Mouse (Mus musculus): Measurements from ENCODE around the gene Hoxa10. TPM values are rescaled to one million over a fixed set of nuclear protein-coding genes. Genes with fewer than 3 reads are reported as not detected.

Gene Hoxa10
- polyA plus RNA-seq, 1 experiment = 0.54 TPM

DNA sequence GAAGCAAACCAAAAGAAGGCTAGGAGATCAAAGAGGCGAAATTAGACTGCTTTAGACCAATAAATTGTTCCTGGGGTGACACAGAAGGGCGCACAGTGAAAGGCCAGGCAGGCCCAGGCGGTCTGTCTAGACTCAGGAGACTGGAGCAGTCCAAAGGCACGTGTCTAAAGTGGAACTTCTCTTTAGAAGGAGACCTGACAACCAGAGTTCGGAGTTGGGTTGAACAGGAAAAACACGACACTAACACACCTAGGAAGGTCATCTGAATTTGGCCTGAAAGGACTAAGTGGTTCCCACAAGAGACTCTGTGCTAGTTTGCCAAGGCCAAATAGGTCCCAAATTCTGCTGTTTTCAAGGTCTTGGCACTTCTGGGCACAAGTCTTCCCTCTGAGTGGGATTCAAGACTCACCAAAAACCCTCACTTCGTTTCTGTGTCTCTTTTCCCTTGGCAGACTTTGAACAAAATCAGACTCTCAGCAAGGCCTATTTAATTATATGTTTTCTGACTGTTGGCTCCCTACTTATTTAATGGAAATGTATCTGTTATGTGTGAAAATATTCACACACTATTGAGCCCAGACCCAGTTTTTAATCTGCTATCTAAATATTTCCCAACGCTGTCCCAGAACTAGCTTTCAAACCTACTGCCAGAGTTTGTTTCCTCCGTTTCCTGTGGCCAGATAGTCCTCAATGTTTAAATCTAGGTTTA is 21.3 kb downstream of the Hoxa10 start:
- Histone ChIP-seq H3K4me3 (ENCODE audit: insufficient read depth, low read length) (no peak overlapping the region), H3K27ac (ENCODE audit: insufficient read depth, low read depth, low read length) (no peak overlapping the region)

DNA sequence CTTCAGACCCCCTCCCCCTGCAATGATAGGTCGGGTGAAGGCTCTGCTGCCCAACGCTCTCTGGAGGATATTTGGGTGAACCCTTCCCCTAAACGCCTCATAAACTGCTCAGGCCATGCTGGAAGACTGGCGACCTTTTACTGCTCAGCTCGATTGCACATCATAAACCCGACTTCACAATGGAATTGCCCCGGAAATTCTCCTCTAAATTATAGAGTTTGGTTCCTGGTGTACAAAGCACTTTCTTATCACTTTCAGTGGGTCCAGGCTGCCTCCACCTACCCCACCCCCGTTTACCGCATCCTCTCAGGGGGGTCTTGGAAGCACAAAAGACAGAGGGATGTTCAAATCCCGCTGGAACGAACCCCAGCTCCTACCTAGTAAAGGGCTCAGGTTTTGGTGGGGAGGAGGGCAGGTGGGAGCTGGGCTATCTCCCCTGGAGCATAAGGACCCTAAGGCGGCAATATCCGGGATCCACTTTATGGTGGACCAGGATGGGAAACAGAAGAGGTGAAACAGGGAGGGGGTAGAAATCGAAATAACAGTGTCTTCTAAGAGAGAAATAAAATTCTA is 21.9 kb downstream of the Hoxa10 start:
- Histone ChIP-seq H3K4me3 (ENCODE audit: insufficient read depth, low read length) (no peak overlapping the region), H3K27ac (ENCODE audit: insufficient read depth, low read depth, low read length) (no peak overlapping the region), H3K4me1 (ENCODE audit: control insufficient read depth, insufficient read depth, low read length) (no peaks in the 10 kb centered on the region)
- TF ChIP-seq CTCF (IDR thresholded peaks at IDR 0.05; ENCODE audit: low read depth, low read length) = no peak
- no peak for TF ChIP-seq POLR2A (IDR thresholded peaks at IDR 0.05; ENCODE audit: borderline replicate concordance, low read depth, low read length)

More for the DNA sequence above, 21.3 kb downstream of the Hoxa10 start:
- no peak for TF ChIP-seq POLR2A (IDR thresholded peaks at IDR 0.05; ENCODE audit: borderline replicate concordance, low read depth, low read length)
- no peaks in the 10 kb centered on the region for H3K4me1 ChIP-seq (ENCODE audit: control insufficient read depth, insufficient read depth, low read length)

DNA sequence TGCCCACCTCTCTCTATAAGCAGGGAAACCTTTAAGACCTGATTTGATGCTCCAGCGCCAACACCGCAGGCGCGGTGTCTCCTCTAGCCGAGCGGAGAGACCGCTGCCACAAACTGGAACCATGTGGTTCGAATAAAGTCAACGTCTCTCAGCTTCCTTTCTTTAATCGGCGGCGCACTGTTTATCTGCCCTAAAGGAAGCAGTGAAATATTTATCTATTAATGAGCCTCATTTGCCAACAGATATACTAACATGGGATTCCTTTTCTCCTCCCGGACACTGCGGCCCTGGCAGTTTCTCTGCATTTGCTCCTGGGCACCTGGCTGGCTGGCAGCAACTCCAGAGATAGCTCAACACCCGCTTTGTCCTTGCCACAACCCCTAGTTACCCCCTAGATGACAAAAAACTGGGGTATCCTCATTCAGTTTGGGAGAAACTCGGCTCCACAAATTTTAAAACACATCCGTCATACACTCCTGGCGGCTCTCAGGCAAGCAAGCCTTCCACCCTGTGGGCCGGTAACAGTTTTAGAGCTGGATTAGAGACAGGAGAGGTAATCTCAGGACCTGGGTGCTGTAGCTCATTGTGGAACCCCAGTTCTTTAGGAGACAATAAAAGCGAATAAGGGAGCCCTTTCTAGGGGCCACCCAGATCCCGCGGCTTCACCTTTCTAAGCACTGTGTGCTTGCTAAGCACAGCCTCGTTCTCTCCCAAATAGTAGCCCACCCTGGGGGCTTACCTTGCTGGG is 22.6 kb downstream of the Hoxa10 start:
- Histone ChIP-seq H3K27ac (ENCODE audit: insufficient read depth, low read depth, low read length) (no peak overlapping the region), H3K4me3 (ENCODE audit: insufficient read depth, low read length) (peak overlapping the region; percentile 47), H3K4me1 (ENCODE audit: control insufficient read depth, insufficient read depth, low read length) (no peaks in the 10 kb centered on the region)
- no peak for TF ChIP-seq CTCF (IDR thresholded peaks at IDR 0.05; ENCODE audit: low read depth, low read length)
- no peak for TF ChIP-seq POLR2A (IDR thresholded peaks at IDR 0.05; ENCODE audit: borderline replicate concordance, low read depth, low read length)

DNA sequence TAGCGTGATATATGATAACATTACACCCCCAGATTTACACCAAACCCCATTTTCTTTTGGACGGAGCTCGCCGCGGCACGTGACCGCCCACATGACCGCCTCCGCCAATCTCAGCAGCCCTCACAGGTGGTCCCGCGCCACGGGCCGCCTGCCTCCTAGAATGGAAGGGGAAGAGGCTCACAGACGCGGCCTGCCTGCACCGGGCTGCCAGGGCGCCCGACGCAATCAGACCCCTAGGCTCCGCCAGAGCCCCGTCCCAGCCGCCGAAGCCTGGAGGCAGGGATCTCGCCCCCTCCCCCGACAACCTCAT is 23.2 kb downstream of the Hoxa10 start:
- peak overlapping the region; percentile 47 for H3K4me3 ChIP-seq (ENCODE audit: insufficient read depth, low read length)
- H3K4me1 ChIP-seq (ENCODE audit: control insufficient read depth, insufficient read depth, low read length) = peaks cover under 1% of the 10 kb centered on the region
- TF ChIP-seq POLR2A (IDR thresholded peaks at IDR 0.05; ENCODE audit: borderline replicate concordance, low read depth, low read length) = no peak
- TF ChIP-seq CTCF (IDR thresholded peaks at IDR 0.05; ENCODE audit: low read depth, low read length) = no peak
- H3K27ac ChIP-seq (ENCODE audit: insufficient read depth, low read depth, low read length) = no peak overlapping the region

DNA sequence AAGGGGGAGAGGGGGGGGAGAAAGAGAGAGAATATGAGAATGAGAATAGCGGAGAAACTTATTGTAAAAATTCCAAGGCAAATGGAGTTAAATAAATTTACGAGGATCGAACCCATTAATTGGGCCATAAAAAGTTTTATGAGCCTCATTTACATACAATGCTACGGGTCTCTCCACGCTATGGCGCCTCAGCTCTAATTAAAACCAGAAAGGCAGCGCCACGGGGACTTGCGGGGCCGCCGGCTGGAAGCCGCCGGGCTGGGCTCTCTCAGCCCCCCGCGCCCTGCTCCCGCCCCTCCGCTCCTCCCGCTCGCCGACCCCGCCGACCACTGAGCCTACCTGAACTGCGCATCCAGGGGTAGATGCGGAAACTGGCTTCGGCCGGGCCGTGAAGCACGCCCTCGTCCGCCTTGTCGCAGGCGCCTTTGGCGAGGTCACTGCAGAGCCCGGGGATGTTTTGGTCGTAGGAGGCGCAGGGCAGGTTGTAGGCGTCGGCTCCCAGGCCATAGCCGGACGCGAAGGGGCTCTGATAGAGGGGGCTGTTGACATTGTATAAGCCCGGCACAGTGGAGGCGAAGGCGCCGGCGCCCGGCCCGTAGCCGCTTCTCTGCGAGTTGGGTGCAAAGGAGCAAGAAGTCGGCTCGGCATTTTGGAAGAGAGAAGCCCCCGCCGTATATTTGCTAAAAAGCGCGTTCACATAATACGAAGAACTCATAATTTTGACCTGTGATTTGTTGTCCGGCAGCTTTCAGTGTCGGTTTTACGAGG is 23.8 kb downstream of the Hoxa10 start:
- Histone ChIP-seq H3K27ac (ENCODE audit: insufficient read depth, low read depth, low read length) (no peak overlapping the region), H3K4me1 (ENCODE audit: control insufficient read depth, insufficient read depth, low read length) (peaks cover 4% of the 10 kb centered on the region), H3K4me3 (ENCODE audit: insufficient read depth, low read length) (peak overlapping the region; percentile 47)
- no peak for TF ChIP-seq CTCF (IDR thresholded peaks at IDR 0.05; ENCODE audit: low read depth, low read length)
- TF ChIP-seq POLR2A (IDR thresholded peaks at IDR 0.05; ENCODE audit: borderline replicate concordance, low read depth, low read length) = no peak

DNA sequence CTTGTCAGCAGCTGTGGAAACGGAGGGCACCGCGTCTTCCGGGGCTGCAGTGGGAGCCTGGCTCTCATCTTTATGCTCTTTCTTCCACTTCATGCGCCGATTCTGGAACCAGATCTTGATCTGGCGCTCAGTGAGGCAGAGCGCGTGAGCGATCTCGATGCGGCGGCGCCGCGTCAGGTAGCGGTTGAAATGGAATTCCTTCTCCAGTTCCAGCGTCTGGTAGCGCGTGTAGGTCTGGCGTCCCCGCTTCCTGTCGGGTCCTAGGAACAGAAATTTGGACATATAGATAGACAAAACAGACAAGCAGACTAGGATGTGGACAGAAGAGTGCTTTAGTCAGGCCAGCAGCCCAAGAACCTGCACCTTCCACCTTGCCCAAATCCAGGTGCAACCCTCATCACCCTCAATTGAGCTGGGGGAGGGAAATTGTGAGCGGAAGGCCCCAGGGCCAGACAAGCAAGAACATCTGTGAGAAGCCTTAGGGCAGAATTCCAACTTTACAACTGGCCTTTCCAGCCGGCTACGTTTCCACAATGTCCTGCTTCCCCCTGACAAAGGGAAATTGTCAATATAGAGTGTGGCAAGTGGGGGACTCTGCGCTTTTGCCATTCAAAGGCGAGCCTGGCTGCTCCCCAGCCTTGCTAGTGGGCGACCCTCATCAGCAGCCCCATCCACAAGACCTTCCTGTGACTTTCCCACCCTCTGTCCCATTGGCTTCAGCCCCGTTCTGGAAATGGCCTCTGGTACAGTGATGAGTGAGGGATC is 24.7 kb downstream of the Hoxa10 start:
- Histone ChIP-seq H3K4me1 (ENCODE audit: control insufficient read depth, insufficient read depth, low read length) (peaks cover 4% of the 10 kb centered on the region), H3K4me3 (ENCODE audit: insufficient read depth, low read length) (no peak overlapping the region)
- TF ChIP-seq CTCF (IDR thresholded peaks at IDR 0.05; ENCODE audit: low read depth, low read length) = no peak
- TF ChIP-seq POLR2A (IDR thresholded peaks at IDR 0.05; ENCODE audit: borderline replicate concordance, low read depth, low read length) = no peak

DNA sequence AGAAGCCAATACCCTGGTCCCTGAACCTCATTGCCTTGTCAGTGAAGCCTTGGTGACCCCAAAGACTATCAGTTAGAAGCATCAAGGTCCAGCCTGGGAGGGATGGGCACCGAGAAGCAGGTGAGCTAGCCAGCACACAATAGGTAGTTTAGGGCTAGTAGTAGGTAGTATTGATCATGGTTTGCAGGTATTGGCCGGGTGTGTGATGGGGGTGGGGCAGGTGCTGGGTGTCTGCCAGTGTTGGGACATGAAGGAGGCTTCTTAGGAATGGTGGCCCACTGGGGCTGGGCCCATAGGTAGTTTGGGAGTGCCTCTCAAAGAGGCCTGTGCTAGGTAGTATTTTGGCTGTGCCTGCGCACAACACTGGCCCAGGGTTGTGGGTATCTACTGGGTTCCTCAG is 25.6 kb downstream of the Hoxa10 start:
- Histone ChIP-seq H3K4me1 (ENCODE audit: control insufficient read depth, insufficient read depth, low read length) (peaks cover 4% of the 10 kb centered on the region), H3K27ac (ENCODE audit: insufficient read depth, low read depth, low read length) (no peak overlapping the region), H3K4me3 (ENCODE audit: insufficient read depth, low read length) (no peak overlapping the region)
- TF ChIP-seq CTCF (IDR thresholded peaks at IDR 0.05; ENCODE audit: low read depth, low read length) = no peak
- TF ChIP-seq POLR2A (IDR thresholded peaks at IDR 0.05; ENCODE audit: borderline replicate concordance, low read depth, low read length) = no peak

More for the DNA sequence above, 24.7 kb downstream of the Hoxa10 start:
- no peak overlapping the region for H3K27ac ChIP-seq (ENCODE audit: insufficient read depth, low read depth, low read length)

DNA sequence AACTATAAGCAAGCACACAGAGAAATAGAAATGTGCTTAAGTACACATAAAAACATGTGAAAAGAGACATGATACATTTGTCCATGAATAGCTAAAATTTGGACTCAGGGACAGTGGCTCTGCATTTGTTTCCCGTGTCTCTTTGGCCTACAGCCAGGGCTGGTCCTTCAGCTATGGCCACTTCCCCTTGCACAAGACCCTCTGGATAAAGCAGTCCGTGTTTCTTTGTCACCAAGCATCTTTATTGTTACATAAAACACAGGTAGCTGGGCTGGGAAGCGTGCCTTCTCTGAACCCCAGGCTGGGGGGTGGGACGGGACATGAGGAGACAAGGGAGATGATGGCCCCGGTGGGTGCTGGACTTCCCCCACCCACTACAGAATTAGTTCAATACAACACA is 26.4 kb downstream of the Hoxa10 start:
- Histone ChIP-seq H3K4me3 (ENCODE audit: insufficient read depth, low read length) (no peak overlapping the region), H3K4me1 (ENCODE audit: control insufficient read depth, insufficient read depth, low read length) (peaks cover 4% of the 10 kb centered on the region), H3K27ac (ENCODE audit: insufficient read depth, low read depth, low read length) (no peak overlapping the region)
- TF ChIP-seq CTCF (IDR thresholded peaks at IDR 0.05; ENCODE audit: low read depth, low read length) (no peak), POLR2A (IDR thresholded peaks at IDR 0.05; ENCODE audit: borderline replicate concordance, low read depth, low read length) (no peak)

All from bone marrow macrophage, adult 2 months (primary cell).